Mouse (Mus musculus): ENCODE data around the gene H2-Aa. TPM values are rescaled to one million over a fixed set of nuclear protein-coding genes. Genes with fewer than 3 reads are reported as not detected.
A peak's percentile ranks its signal among the peaks of the same experiment; 100 is the strongest.

Gene H2-Aa
- total and polyA plus RNA-seq, 3 experiments = 26.8 to 141 (median 38.4) TPM

- H3K4me1 ChIP-seq (ENCODE audit: control insufficient read depth, insufficient read depth, low read length) = no peaks in the 10 kb centered on the region
- 88% methylated on average over 3 of the region's 3 CpGs for WGBS
- H3K9ac ChIP-seq (ENCODE audit: low read depth, low read length) = no peak overlapping the region
- H3K27ac ChIP-seq = no peak overlapping the region
- H3K79me2 ChIP-seq (replicated peaks; ENCODE audit: control insufficient read depth, insufficient read depth, low read length) = no peaks in the 10 kb centered on the region
- H3K4me3 ChIP-seq = no peak overlapping the region
- intact Hi-C loops (cut with DNase I) = no loop called here
- DNase-seq = no peak
- TF ChIP-seq POLR2A (IDR thresholded peaks at IDR 0.05; ENCODE audit: insufficient read depth, low read depth, low read length) = no peak
- no peak for TF ChIP-seq EP300 (IDR thresholded peaks at IDR 0.05; ENCODE audit: insufficient read depth, low read depth, low read length)
- peak; percentile 34 for TF ChIP-seq CTCF (IDR thresholded peaks at IDR 0.05)
- no peaks in the 10 kb centered on the region for H3K27me3 ChIP-seq (ENCODE audit: control insufficient read depth, insufficient read depth, low read length)
- no peaks in the 10 kb centered on the region for H3K36me3 ChIP-seq (ENCODE audit: control insufficient read depth, insufficient read depth, low read length)
Observed at GRCm38 (mm10) chr17:34247047-34247446, 40.6 kb downstream of the H2-Aa start.

- H3K4me1 ChIP-seq (ENCODE audit: control insufficient read depth, insufficient read depth, low read length) = no peaks in the 10 kb centered on the region
- no peaks in the 10 kb centered on the region for H3K27me3 ChIP-seq (ENCODE audit: control insufficient read depth, insufficient read depth, low read length)
- H3K79me2 ChIP-seq (replicated peaks; ENCODE audit: control insufficient read depth, insufficient read depth, low read length) = no peaks in the 10 kb centered on the region
- H3K27ac ChIP-seq = no peak overlapping the region
- TF ChIP-seq EP300 (IDR thresholded peaks at IDR 0.05; ENCODE audit: insufficient read depth, low read depth, low read length) (no peak), CTCF (IDR thresholded peaks at IDR 0.05) (no peak), POLR2A (IDR thresholded peaks at IDR 0.05; ENCODE audit: insufficient read depth, low read depth, low read length) (no peak)
- no peaks in the 10 kb centered on the region for H3K36me3 ChIP-seq (ENCODE audit: control insufficient read depth, insufficient read depth, low read length)
- no peak overlapping the region for H3K4me3 ChIP-seq
- 74% methylated on average over 4 of the region's 4 CpGs for WGBS
- intact Hi-C loops (cut with DNase I) = no loop called here
- H3K9ac ChIP-seq (ENCODE audit: low read depth, low read length) = no peak overlapping the region
- no peak for DNase-seq
Observed at GRCm38 (mm10) chr17:34244656-34245055, 43.0 kb downstream of the H2-Aa start.

DNA sequence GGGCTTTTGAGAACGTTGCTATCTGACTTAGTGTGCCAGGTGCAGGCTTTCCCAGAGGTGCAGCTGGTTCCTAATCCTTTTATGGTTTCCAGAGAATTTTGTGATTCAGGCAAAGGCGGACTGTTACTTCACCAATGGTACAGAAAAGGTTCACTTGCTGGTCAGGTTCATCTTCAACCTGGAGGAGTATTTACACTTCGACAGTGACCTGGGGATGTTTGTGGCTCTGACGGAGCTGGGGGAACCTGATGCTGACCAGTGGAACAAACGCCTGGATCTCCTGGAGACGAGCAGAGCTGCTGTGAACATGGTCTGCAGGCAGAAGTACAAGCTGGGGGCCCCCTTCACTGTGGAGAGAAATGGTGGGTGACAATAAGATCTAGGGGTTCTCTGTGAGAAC, 46.7 kb downstream of the H2-Aa start:
- TF ChIP-seq EP300 (IDR thresholded peaks at IDR 0.05; ENCODE audit: insufficient read depth, low read depth, low read length) (no peak), CTCF (IDR thresholded peaks at IDR 0.05) (no peak), POLR2A (IDR thresholded peaks at IDR 0.05; ENCODE audit: insufficient read depth, low read depth, low read length) (no peak)
- Histone ChIP-seq H3K27ac (no peak overlapping the region), H3K9ac (ENCODE audit: low read depth, low read length) (no peak overlapping the region), H3K79me2 (replicated peaks; ENCODE audit: control insufficient read depth, insufficient read depth, low read length) (no peaks in the 10 kb centered on the region), H3K27me3 (ENCODE audit: control insufficient read depth, insufficient read depth, low read length) (no peaks in the 10 kb centered on the region), H3K36me3 (ENCODE audit: control insufficient read depth, insufficient read depth, low read length) (no peaks in the 10 kb centered on the region), H3K4me1 (ENCODE audit: control insufficient read depth, insufficient read depth, low read length) (no peaks in the 10 kb centered on the region; the same call in 1 of the 2 replicates), H3K4me3 (no peak overlapping the region)
- intact Hi-C loops (cut with DNase I) = no loop called here
- 81% methylated on average over 6 of the region's 6 CpGs for whole genome bisulfite sequencing
- no peak for DNase-seq

- no peaks in the 10 kb centered on the region for H3K27me3 ChIP-seq (ENCODE audit: control insufficient read depth, insufficient read depth, low read length)
- TF ChIP-seq EP300 (IDR thresholded peaks at IDR 0.05; ENCODE audit: insufficient read depth, low read depth, low read length) = no peak
- TF ChIP-seq CTCF (IDR thresholded peaks at IDR 0.05) = no peak
- no peak for TF ChIP-seq POLR2A (IDR thresholded peaks at IDR 0.05; ENCODE audit: insufficient read depth, low read depth, low read length)
- no peaks in the 10 kb centered on the region for H3K79me2 ChIP-seq (replicated peaks; ENCODE audit: control insufficient read depth, insufficient read depth, low read length)
- no peak overlapping the region for H3K9ac ChIP-seq (ENCODE audit: low read depth, low read length)
- H3K27ac ChIP-seq = peak overlapping the region; percentile 82
- 47% methylated on average over 3 of the region's 3 CpGs for WGBS
- no peak overlapping the region for H3K4me3 ChIP-seq
- no peaks in the 10 kb centered on the region; the same call in 1 of the 2 replicates for H3K4me1 ChIP-seq (ENCODE audit: control insufficient read depth, insufficient read depth, low read length)
- DNase-seq = no peak
- intact Hi-C loops (cut with DNase I) = no loop called here
- H3K36me3 ChIP-seq (ENCODE audit: control insufficient read depth, insufficient read depth, low read length) = no peaks in the 10 kb centered on the region
Observed at GRCm38 (mm10) chr17:34240366-34240765, 47.3 kb downstream of the H2-Aa start.

GRCm38 (mm10) chr17:34239601-34240041, 48.0 kb downstream of the H2-Aa start:
- Histone ChIP-seq H3K36me3 (ENCODE audit: control insufficient read depth, insufficient read depth, low read length) (no peaks in the 10 kb centered on the region), H3K4me1 (ENCODE audit: control insufficient read depth, insufficient read depth, low read length) (no peaks in the 10 kb centered on the region; the same call in 1 of the 2 replicates), H3K9ac (ENCODE audit: low read depth, low read length) (no peak overlapping the region), H3K79me2 (replicated peaks; ENCODE audit: control insufficient read depth, insufficient read depth, low read length) (no peaks in the 10 kb centered on the region), H3K27me3 (ENCODE audit: control insufficient read depth, insufficient read depth, low read length) (no peaks in the 10 kb centered on the region), H3K4me3 (peak overlapping the region; percentile 26; the same call in 1 of the 2 replicates), H3K27ac (peak overlapping the region; percentile 82)
- WGBS = 29% methylated on average over 10 of the region's 10 CpGs
- intact Hi-C loops (cut with DNase I) = loop anchor here (10.0 kb wide), 2 partner anchors 135 to 165 kb away; no protein-coding TSS in a partner anchor
- TF ChIP-seq EP300 (IDR thresholded peaks at IDR 0.05; ENCODE audit: insufficient read depth, low read depth, low read length) (no peak), POLR2A (IDR thresholded peaks at IDR 0.05; ENCODE audit: insufficient read depth, low read depth, low read length) (peak; percentile 70; the same call in 1 of the 2 replicates), CTCF (IDR thresholded peaks at IDR 0.05) (no peak)
- DNase-seq = peak in 1 of 2 experiments; percentile 24

- DNase-seq = peak in 1 of 2 experiments; percentile 31
- intact Hi-C loops (cut with DNase I) = loop anchor here (10.0 kb wide), 2 partner anchors 134 to 164 kb away; no protein-coding TSS in a partner anchor
- Histone ChIP-seq H3K79me2 (replicated peaks; ENCODE audit: control insufficient read depth, insufficient read depth, low read length) (no peaks in the 10 kb centered on the region), H3K36me3 (ENCODE audit: control insufficient read depth, insufficient read depth, low read length) (no peaks in the 10 kb centered on the region), H3K27me3 (ENCODE audit: control insufficient read depth, insufficient read depth, low read length) (no peaks in the 10 kb centered on the region), H3K9ac (ENCODE audit: low read depth, low read length) (no peak within 1 kb of the TSS), H3K27ac (peak within 1 kb of the TSS; percentile 82), H3K4me3 (peak within 1 kb of the TSS; percentile 26; the same call in 1 of the 2 replicates), H3K4me1 (ENCODE audit: control insufficient read depth, insufficient read depth, low read length) (no peaks in the 10 kb centered on the region; the same call in 1 of the 2 replicates)
- 57% methylated on average over 3 of the region's 3 CpGs for WGBS
- no peak for TF ChIP-seq CTCF (IDR thresholded peaks at IDR 0.05)
- no peak for TF ChIP-seq EP300 (IDR thresholded peaks at IDR 0.05; ENCODE audit: insufficient read depth, low read depth, low read length)
- no peak for TF ChIP-seq POLR2A (IDR thresholded peaks at IDR 0.05; ENCODE audit: insufficient read depth, low read depth, low read length)
Observed at GRCm38 (mm10) chr17:34238706-34239105, 48.9 kb downstream of the H2-Aa start, which contains the start of gene H2-Ob. H2-Ob (plus strand) TSS chr17:34238903.
